Mouse (Mus musculus): ENCODE measurements around the gene Cpm. TPM values are rescaled to one million over a fixed set of nuclear protein-coding genes. Genes with fewer than 3 reads are reported as not detected.

Cpm gene
- polyA plus RNA-seq, 1 experiment from 2014 or later, result 32.8 TPM

GRCm38 (mm10) chr10:117677494-117678236 lies 48.4 kb downstream of the Cpm start:
- no peak overlapping the region for H3K9ac ChIP-seq (ENCODE audit: low read depth, low read length)
- no peaks in the 10 kb centered on the region for H3K9me3 ChIP-seq (ENCODE audit: control insufficient read depth)
- no peaks in the 10 kb centered on the region for H3K27me3 ChIP-seq (replicated peaks; ENCODE audit: control insufficient read depth, insufficient read depth, low read length)
- 61% methylated on average over 13 of the region's 13 CpGs for WGBS
- H3K4me1 ChIP-seq (replicated peaks; ENCODE audit: control insufficient read depth, insufficient read depth, low read length), result no peaks in the 10 kb centered on the region; the same call in 1 of the 2 replicates
- peaks cover 10% of the 10 kb centered on the region; the same call in 1 of the 2 replicates for H3K36me3 ChIP-seq (ENCODE audit: control insufficient read depth, insufficient read depth)
- H3K27ac ChIP-seq (ENCODE audit: low read depth, low read length), result peak overlapping the region; percentile 57; the same call in 1 of the 2 replicates
- ATAC-seq, result peak; percentile 69
- no peak overlapping the region for H3K4me3 ChIP-seq (ENCODE audit: low read depth, low read length)
- TF ChIP-seq CTCF (IDR thresholded peaks at IDR 0.05; ENCODE audit: low read depth), result no peak; the same call in 1 of the 2 replicates
- no peak overlapping the region for H3K4me2 ChIP-seq (replicated peaks; ENCODE audit: low read depth)

DNA sequence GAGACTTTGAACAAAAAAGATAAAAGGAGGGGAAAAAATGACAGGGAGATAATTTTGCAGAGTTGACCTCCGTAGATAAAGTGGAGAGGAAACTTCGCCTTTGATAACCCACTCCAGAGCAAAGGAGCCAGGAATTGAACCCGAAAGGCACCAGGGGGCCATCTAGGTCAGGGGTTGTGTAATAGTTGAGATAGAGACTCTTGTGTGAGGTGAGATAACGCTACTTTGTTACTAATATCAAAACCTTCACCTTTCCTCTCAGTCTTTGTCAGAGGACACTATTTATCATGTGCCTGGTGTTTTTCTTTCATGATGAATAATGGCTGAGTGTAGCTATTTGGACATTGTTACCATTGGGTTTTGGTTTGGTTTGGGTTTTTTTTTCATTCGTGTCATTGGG lies 49.1 kb downstream of the Cpm start:
- Histone ChIP-seq H3K9ac (ENCODE audit: low read depth, low read length) (no peak overlapping the region), H3K4me1 (replicated peaks; ENCODE audit: control insufficient read depth, insufficient read depth, low read length) (no peaks in the 10 kb centered on the region; the same call in 1 of the 2 replicates), H3K36me3 (ENCODE audit: control insufficient read depth, insufficient read depth) (peaks cover 11% of the 10 kb centered on the region; the same call in 1 of the 2 replicates), H3K9me3 (ENCODE audit: control insufficient read depth) (no peaks in the 10 kb centered on the region), H3K4me2 (replicated peaks; ENCODE audit: low read depth) (no peak overlapping the region), H3K4me3 (ENCODE audit: low read depth, low read length) (no peak overlapping the region), H3K27ac (ENCODE audit: low read depth, low read length) (no peak overlapping the region), H3K27me3 (replicated peaks; ENCODE audit: control insufficient read depth, insufficient read depth, low read length) (no peaks in the 10 kb centered on the region)
- TF ChIP-seq CTCF (IDR thresholded peaks at IDR 0.05; ENCODE audit: low read depth), result no peak
- 43% methylated on average over 5 of the region's 5 CpGs for WGBS
- ATAC-seq, result no peak

DNA sequence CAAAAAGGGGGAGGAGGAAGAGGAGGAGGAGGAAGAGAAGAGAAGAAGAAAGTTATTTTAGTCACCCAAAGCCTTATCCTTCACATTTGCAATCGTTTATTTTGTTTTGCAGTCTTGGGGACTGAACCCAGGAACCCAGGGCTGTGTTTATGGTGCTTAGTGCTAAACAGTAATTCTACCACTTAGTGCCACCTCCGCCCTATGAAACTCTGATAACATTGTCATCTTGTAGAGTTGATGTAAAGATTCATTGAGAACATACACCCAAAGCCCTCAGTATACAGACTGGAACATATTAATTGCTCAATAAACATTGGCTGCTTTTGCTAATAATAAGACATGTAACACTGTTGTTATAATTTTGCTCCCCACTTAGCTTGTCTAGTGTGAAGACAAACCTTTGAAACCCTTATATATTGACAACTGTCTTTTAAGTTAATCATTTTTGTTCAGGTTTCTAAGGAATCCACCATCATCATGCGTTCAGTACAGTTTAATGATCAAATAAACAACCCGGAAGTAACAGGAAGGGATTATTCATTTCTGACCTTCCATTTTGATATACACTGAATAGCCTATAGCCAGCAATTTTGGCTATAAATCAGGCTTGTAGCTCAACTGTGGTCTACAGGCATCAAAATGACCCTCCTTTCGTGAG lies 49.9 kb downstream of the Cpm start:
- H3K4me3 ChIP-seq (ENCODE audit: low read depth, low read length), result no peak overlapping the region
- no peaks in the 10 kb centered on the region for H3K9me3 ChIP-seq (ENCODE audit: control insufficient read depth)
- H3K27ac ChIP-seq (ENCODE audit: low read depth, low read length), result no peak overlapping the region
- no peaks in the 10 kb centered on the region for H3K27me3 ChIP-seq (replicated peaks; ENCODE audit: control insufficient read depth, insufficient read depth, low read length)
- WGBS, result 61% methylated on average over 5 of the region's 5 CpGs
- H3K4me1 ChIP-seq (replicated peaks; ENCODE audit: control insufficient read depth, insufficient read depth, low read length), result no peaks in the 10 kb centered on the region; the same call in 1 of the 2 replicates
- TF ChIP-seq CTCF (IDR thresholded peaks at IDR 0.05; ENCODE audit: low read depth), result no peak
- no peak for ATAC-seq
- H3K9ac ChIP-seq (ENCODE audit: low read depth, low read length), result no peak overlapping the region
- H3K36me3 ChIP-seq (ENCODE audit: control insufficient read depth, insufficient read depth), result peaks cover 19% of the 10 kb centered on the region; the same call in 1 of the 2 replicates
- no peak overlapping the region for H3K4me2 ChIP-seq (replicated peaks; ENCODE audit: low read depth)

DNA sequence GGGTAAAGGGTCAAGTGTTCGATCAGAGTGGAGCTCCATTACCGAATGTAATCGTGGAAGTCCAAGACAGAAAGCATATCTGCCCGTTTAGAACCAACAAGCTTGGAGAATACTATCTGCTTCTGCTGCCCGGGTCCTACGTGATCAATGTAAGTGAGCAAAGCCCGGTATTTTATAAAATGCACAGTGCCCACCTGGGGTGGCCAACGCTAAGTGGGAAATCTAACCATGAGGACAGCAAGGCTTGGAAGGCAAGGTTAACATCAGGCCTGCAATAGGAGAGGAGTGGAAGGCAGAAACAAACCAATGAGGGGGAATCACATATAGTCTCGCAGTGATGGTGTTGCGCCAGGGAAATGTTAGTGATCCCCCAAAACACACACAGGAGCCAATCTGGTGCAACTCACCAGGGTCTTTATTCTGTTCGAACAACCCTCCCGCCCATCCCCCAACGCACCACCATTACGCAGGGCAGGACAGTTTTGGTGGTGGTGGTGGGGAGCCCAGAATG lies 50.7 kb downstream of the Cpm start:
- Histone ChIP-seq H3K4me3 (ENCODE audit: low read depth, low read length) (no peak overlapping the region), H3K27ac (ENCODE audit: low read depth, low read length) (no peak overlapping the region), H3K36me3 (ENCODE audit: control insufficient read depth, insufficient read depth) (peaks cover 22% of the 10 kb centered on the region; the same call in 1 of the 2 replicates), H3K9me3 (ENCODE audit: control insufficient read depth) (no peaks in the 10 kb centered on the region), H3K4me1 (replicated peaks; ENCODE audit: control insufficient read depth, insufficient read depth, low read length) (no peaks in the 10 kb centered on the region; the same call in 1 of the 2 replicates), H3K4me2 (replicated peaks; ENCODE audit: low read depth) (no peak overlapping the region), H3K9ac (ENCODE audit: low read depth, low read length) (no peak overlapping the region), H3K27me3 (replicated peaks; ENCODE audit: control insufficient read depth, insufficient read depth, low read length) (no peaks in the 10 kb centered on the region)
- no peak for ATAC-seq
- WGBS, result 94% methylated on average over 14 of the region's 14 CpGs
- TF ChIP-seq CTCF (IDR thresholded peaks at IDR 0.05; ENCODE audit: low read depth), result no peak

DNA sequence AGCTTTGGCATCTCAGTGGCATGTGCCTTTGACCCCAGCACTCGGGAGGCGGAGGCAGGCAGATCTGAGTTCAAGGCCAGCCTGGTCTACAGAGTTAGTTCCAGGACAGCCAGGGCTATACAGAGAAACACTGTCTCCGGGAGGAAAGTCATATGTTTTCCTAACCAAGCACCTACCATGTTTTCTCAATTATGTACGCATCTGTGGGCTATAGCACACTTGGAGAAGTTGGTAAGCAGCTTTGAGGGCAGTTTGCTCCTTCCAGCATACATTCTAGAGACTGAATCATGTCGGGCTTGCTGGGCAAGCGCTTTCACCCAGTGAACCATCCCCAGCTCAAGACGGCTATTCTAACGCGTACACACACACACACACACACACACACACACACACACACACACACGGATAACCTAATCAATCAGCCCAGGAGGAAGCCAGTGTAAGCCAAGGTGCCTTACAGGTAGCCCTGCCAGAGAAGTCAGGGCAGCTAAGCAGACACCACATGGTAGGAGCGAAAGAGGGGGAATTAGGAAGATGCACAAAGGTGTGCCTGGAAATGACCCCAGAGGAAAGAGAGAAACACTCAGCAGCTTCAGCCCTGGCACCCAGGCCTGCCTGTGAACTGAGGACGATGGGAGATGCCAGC lies 51.7 kb downstream of the Cpm start:
- no peak for ATAC-seq
- no peaks in the 10 kb centered on the region; the same call in 1 of the 2 replicates for H3K4me1 ChIP-seq (replicated peaks; ENCODE audit: control insufficient read depth, insufficient read depth, low read length)
- no peaks in the 10 kb centered on the region for H3K27me3 ChIP-seq (replicated peaks; ENCODE audit: control insufficient read depth, insufficient read depth, low read length)
- no peak overlapping the region for H3K4me3 ChIP-seq (ENCODE audit: low read depth, low read length)
- H3K9me3 ChIP-seq (ENCODE audit: control insufficient read depth), result no peaks in the 10 kb centered on the region
- H3K36me3 ChIP-seq (ENCODE audit: control insufficient read depth, insufficient read depth), result peaks cover 22% of the 10 kb centered on the region; the same call in 1 of the 2 replicates
- 87% methylated on average over 12 of the region's 12 CpGs for WGBS
- H3K4me2 ChIP-seq (replicated peaks; ENCODE audit: low read depth), result no peak overlapping the region
- H3K27ac ChIP-seq (ENCODE audit: low read depth, low read length), result no peak overlapping the region
- H3K9ac ChIP-seq (ENCODE audit: low read depth, low read length), result no peak overlapping the region
- no peak for TF ChIP-seq CTCF (IDR thresholded peaks at IDR 0.05; ENCODE audit: low read depth)

GRCm38 (mm10) chr10:117681543-117681942 lies 52.2 kb downstream of the Cpm start:
- Histone ChIP-seq H3K9ac (ENCODE audit: low read depth, low read length) (no peak overlapping the region), H3K36me3 (ENCODE audit: control insufficient read depth, insufficient read depth) (peaks cover 22% of the 10 kb centered on the region; the same call in 1 of the 2 replicates), H3K9me3 (ENCODE audit: control insufficient read depth) (no peaks in the 10 kb centered on the region), H3K4me1 (replicated peaks; ENCODE audit: control insufficient read depth, insufficient read depth, low read length) (no peaks in the 10 kb centered on the region; the same call in 1 of the 2 replicates), H3K27me3 (replicated peaks; ENCODE audit: control insufficient read depth, insufficient read depth, low read length) (no peaks in the 10 kb centered on the region), H3K27ac (ENCODE audit: low read depth, low read length) (no peak overlapping the region), H3K4me3 (ENCODE audit: low read depth, low read length) (no peak overlapping the region), H3K4me2 (replicated peaks; ENCODE audit: low read depth) (no peak overlapping the region)
- ATAC-seq, result no peak
- 91% methylated on average over 3 of the region's 3 CpGs for WGBS
- TF ChIP-seq CTCF (IDR thresholded peaks at IDR 0.05; ENCODE audit: low read depth), result no peak

Data from intestine, postnatal 0 days (tissue).